Mouse (Mus musculus) heart, postnatal 0 days (tissue): ENCODE measurements around the gene Mcee.

Source experiments
- CTCF ChIP-seq: IDR thresholded peaks from 2 replicates; pipeline ENCODE4 v1.5.1; 2016; ENCODE audit warnings: antibody characterized with exemption, control low read depth, low read depth
- EP300 ChIP-seq: IDR thresholded peaks from 2 replicates; pipeline ENCODE4 v1.6.1; 2016; ENCODE audit warnings: antibody characterized with exemption, low read depth

DNA sequence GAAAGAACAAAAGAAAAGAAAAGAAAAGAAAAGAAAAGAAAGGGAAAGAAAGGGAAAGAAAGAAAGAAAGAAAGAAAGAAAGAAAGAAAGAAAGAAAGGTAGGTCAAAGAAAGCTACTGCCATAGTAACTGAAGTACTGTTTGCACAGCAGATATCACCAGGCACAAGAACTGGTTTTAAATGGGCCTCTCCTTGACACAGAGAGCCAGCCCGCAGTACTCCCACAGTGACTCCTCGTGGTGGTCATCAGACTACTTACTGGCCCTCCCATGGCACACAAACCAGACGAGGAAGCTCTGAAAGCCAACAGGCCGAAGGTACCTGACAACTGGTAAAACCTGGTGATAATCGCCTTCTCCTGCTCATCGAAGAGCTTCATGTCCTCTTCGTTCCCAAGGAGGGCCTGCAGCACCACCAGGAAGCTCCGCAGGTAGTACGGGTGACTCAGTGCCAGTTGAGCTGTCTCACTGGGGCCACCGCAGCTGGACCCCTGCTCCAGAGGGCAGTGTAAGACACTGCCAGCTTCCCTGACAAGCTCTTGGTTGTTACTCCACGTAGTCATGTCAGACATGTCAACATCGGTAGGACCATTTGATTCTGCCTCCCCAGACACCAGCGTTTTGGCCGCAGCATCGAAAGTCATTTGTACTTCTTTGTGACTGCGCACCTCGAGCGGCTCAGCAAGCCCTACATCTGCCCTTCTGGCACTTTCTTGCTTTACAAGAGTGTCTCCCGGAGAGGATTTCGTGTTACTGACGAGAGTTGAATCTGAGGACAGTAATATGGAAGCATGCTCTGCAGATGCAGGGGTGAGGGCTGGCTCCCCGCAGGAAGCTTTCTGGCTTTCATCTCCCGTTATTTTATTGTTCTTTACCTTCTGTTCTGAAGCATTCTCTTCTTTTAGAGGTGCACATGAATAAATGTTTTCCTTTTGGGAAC lies 20.2 kb upstream of the Mcee start:
- TF ChIP-seq CTCF = no peak
- TF ChIP-seq EP300 = no peak
